Mouse (Mus musculus): ENCODE results near the gene Plcz1. TPM values are rescaled to one million over a fixed set of nuclear protein-coding genes. Genes with fewer than 3 reads are reported as not detected.

The Plcz1 gene
- total RNA-seq (2012; rRNA removed) (not detected in 2 replicates), polyA plus RNA-seq (2012; ENCODE audit: insufficient read depth in 1 of 2, insufficient read length in 2 of 2, low read depth in 1 of 2, low replicate concordance in 2 of 2, missing spikeins in 1 of 2) (not detected)

DNA sequence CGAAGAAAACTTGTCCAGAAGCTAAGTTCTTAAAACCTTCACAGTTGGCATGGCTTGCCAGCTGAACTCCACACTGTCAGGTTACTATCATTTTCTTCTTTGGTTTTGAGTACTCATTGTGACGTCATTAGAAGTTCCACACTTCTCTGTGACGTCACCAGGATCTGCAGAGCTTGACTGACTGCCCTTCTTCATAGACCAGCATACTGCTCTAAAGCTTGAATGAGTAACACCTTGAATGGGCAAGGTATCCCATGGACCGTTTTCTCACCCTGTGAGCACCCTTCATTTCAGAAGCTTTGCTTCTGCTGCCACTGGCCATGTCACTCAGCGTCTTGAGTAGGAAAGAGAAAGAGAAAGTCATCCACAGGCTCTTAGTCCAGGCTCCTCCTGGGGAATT, at the start of gene Plcz1:
Gene Plcz1, minus strand, starts transcription at position 101 of the 400 bp plus-strand sequence.
- H3K36me3 ChIP-seq (ENCODE audit: control insufficient read depth in 1 of 2, insufficient read depth in 2 of 2, low read length in 2 of 2) = no peaks in the 10 kb centered on the region

DNA sequence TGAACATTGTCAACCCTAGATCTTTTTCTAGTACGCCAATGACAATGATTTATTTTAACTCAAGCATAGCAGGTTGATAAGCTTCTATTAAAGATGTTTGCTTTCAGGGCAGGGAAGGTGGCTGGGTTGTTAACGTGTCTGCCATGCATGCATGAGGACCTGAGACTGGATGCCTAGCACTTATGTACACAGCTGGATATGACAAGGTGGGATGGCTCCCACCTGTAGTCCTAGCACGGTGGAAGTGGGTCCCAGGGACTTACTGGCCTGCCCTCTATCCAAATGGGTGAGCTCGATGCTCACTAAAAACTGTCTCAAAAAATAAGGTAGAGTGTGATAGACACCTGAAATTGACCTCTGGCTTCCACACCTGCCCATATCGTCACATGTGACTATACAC, 48.6 kb upstream of the Plcz1 start:
- no peaks in the 10 kb centered on the region for H3K79me2 ChIP-seq (ENCODE audit: control insufficient read depth, insufficient read depth, low read length, poor library complexity)
- no peak overlapping the region for H3K4me3 ChIP-seq (ENCODE audit: control insufficient read depth in 1 of 2, insufficient read depth in 1 of 2, low read depth in 2 of 2, low read length in 2 of 2)
- H3K4me1 ChIP-seq (ENCODE audit: control insufficient read depth in 1 of 2, insufficient read depth in 2 of 2, low read length in 2 of 2) = no peaks in the 10 kb centered on the region
- TF ChIP-seq POLR2A (IDR thresholded peaks at IDR 0.05; ENCODE audit: control insufficient read depth in 1 of 2, insufficient read depth in 1 of 2, low read depth in 1 of 2, low read length in 2 of 2, poor library complexity in 1 of 2) = no peak
- no peak for TF ChIP-seq POLR2AphosphoS5 (IDR thresholded peaks at IDR 0.05; ENCODE audit: borderline replicate concordance, low read depth, low read length)
- TF ChIP-seq MAX (IDR thresholded peaks at IDR 0.05; ENCODE audit: low read length) = no peak
- no peak for TF ChIP-seq POLR2AphosphoS2 (IDR thresholded peaks at IDR 0.05; ENCODE audit: low read length)
- TF ChIP-seq GATA1 (IDR thresholded peaks at IDR 0.05; ENCODE audit: low read depth, low read length) = no peak
- TF ChIP-seq CHD1 (IDR thresholded peaks at IDR 0.05; ENCODE audit: low read depth, low read length) = no peak
- TF ChIP-seq JUND (IDR thresholded peaks at IDR 0.05; ENCODE audit: low read depth, low read length) = no peak
- no peak for TF ChIP-seq ZC3H11A (IDR thresholded peaks at IDR 0.05; ENCODE audit: low read depth, low read length)
- TF ChIP-seq ZMIZ1 (IDR thresholded peaks at IDR 0.05; ENCODE audit: low read depth, low read length) = no peak
- TF ChIP-seq SMC3 (IDR thresholded peaks at IDR 0.05; ENCODE audit: low read depth, low read length) = no peak
- no peak for TF ChIP-seq GABPA (IDR thresholded peaks at IDR 0.05; ENCODE audit: low read depth, low read length)
- no peak for TF ChIP-seq NRF1 (IDR thresholded peaks at IDR 0.05; ENCODE audit: insufficient read depth, low read depth, low read length, poor library complexity, severe bottlenecking)
- no peak for TF ChIP-seq HCFC1 (IDR thresholded peaks at IDR 0.05; ENCODE audit: low read depth, low read length)
- H3K9me3 ChIP-seq (replicated peaks; ENCODE audit: insufficient read depth, low read length) = no peaks in the 10 kb centered on the region
- no peaks in the 10 kb centered on the region for H3K27me3 ChIP-seq (ENCODE audit: control insufficient read depth in 1 of 2, insufficient read depth in 2 of 2, low read length in 2 of 2)
- no peak for DNase-seq (ENCODE audit: low read depth, low spot score)
- H3K27ac ChIP-seq (ENCODE audit: control insufficient read depth, low read depth, low read length) = no peak overlapping the region
- no peaks in the 10 kb centered on the region for H3K36me3 ChIP-seq (ENCODE audit: control insufficient read depth in 1 of 2, insufficient read depth in 2 of 2, low read length in 2 of 2)
- H3K9ac ChIP-seq (ENCODE audit: control insufficient read depth, low read depth, low read length, poor library complexity, severe bottlenecking) = no peak overlapping the region

More for the DNA sequence above, at the start of gene Plcz1:
- H3K9ac ChIP-seq (ENCODE audit: control insufficient read depth, low read depth, low read length, poor library complexity, severe bottlenecking) = no peak within 1 kb of the TSS
- no peak within 1 kb of the TSS for H3K27ac ChIP-seq (ENCODE audit: control insufficient read depth, low read depth, low read length)
- no peaks in the 10 kb centered on the region for H3K27me3 ChIP-seq (ENCODE audit: control insufficient read depth in 1 of 2, insufficient read depth in 2 of 2, low read length in 2 of 2)
- DNase-seq (ENCODE audit: low read depth, low spot score) = no peak
- no peaks in the 10 kb centered on the region for H3K9me3 ChIP-seq (replicated peaks; ENCODE audit: insufficient read depth, low read length)
- H3K79me2 ChIP-seq (ENCODE audit: control insufficient read depth, insufficient read depth, low read length, poor library complexity) = no peaks in the 10 kb centered on the region
- H3K4me1 ChIP-seq (ENCODE audit: control insufficient read depth in 1 of 2, insufficient read depth in 2 of 2, low read length in 2 of 2) = no peaks in the 10 kb centered on the region
- no peak within 1 kb of the TSS for H3K4me3 ChIP-seq (ENCODE audit: control insufficient read depth in 1 of 2, insufficient read depth in 1 of 2, low read depth in 2 of 2, low read length in 2 of 2)
- TF ChIP-seq POLR2A (IDR thresholded peaks at IDR 0.05; ENCODE audit: control insufficient read depth in 1 of 2, insufficient read depth in 1 of 2, low read depth in 1 of 2, low read length in 2 of 2, poor library complexity in 1 of 2) (no peak), ZKSCAN1 (IDR thresholded peaks at IDR 0.05; ENCODE audit: low read depth, low read length) (no peak), CTCF (IDR thresholded peaks at IDR 0.05 in 2 of 3, conservative IDR thresholded peaks at IDR 0.05 in 1 of 3; ENCODE audit: control insufficient read depth in 1 of 3, insufficient read depth in 1 of 3, low read depth in 2 of 3, low read length in 3 of 3, poor library complexity in 1 of 3, severe bottlenecking in 1 of 3) (no peak), RAD21 (IDR thresholded peaks at IDR 0.05; ENCODE audit: low read depth, low read length) (no peak)
